Mouse (Mus musculus): Measurements from ENCODE around the gene Dlg2.

DNA sequence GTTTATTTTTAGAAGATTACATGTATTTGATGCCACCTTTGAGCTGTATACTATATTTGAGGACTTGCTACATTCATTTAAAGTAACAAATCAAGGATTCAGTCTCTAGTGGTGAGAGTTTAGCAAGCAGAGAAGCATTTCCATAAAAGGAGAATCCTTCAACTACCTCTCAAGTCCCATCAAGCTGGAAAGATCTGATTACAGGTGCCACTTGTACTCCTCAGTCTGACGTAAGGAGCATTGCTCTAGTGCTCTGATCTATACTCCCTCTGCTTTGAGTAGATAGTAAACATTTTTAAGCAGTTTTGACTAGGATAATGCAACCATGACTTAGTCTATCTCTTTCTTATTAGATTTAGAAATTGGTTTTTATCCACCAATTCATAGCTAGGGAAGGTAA is 1496.5 kb downstream of the Dlg2 start:
- TF ChIP-seq CTCF (IDR thresholded peaks at IDR 0.05; ENCODE audit: extremely low read depth, insufficient read depth, insufficient read length, insufficient replicate concordance) (no peak), POLR2A (IDR thresholded peaks at IDR 0.05; ENCODE audit: low read depth, low read length) (no peak)
